Mouse (Mus musculus): ENCODE results near the gene RPS10-NUDT3.
A peak's percentile ranks its signal among the peaks of the same experiment; 100 is the strongest.
"Not testable (repeated sequence)": the region's sequence is repeated elsewhere in the genome, so short reads cannot be mapped to it uniquely, and the experiment has no call there.

The RPS10-NUDT3 gene

DNA sequence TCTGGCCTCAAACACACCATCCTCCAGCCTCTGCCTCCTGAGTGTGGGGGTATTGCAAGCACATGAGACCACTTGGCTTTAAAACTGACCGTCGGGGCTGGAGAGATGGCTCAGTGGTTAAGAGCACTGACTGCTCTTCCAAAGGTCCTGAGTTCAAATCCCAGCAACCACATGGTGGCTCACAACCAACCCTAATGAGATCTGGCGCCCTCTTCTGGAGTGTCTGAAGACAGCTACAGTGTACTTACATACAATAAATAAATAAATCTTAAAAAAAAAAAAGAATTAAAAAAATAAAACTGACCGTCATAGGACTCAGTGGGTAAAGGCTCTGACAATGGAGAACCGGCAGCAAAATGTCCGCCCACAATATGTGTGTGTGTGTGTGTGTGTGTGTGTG is 4.8 kb upstream of the RPS10-NUDT3 start:
- not testable (repeated sequence) for DNase-seq

DNA sequence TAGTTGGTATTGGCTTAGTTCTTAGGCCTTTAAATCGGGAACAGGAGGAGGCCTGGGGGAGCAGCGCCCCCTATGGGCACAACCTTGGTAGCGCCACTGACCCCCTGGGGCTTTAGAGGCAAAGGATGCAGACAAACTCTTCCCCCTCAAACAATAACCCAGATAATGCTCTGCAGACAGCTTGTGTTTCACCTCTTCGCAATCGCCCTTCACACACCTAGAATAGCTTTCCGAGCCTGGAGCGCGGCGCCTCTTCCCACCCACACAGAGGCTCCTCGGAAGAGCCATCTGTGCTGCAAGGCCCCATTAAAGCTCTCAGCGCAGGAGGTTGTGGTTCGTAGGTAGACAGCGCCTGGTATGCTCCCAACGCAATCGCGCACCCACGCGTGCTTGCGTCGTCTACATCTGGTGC is 3.9 kb upstream of the RPS10-NUDT3 start:
- DNase-seq: no peak

DNA sequence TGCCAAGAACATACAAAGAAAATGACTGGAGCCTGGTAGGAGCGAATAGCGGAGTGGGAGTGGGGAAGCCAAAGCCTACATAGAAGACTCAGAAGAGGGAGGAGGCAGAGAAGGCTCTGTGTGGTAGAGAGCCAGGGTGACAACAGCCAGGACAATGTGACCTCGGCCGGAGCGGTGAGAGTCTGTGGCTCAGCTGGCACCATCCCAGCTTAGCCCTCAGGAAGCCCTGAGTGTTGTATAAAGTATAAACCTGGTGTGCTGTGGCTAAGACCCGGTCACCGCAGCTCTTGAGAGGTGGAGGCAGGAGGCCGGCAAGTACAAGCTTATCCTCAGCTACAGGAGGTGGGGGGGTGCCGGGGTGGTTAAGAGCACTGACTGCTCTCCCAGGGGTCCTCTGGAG is 2.3 kb upstream of the RPS10-NUDT3 start:
- DNase-seq: peak; percentile 28 to 73

DNA sequence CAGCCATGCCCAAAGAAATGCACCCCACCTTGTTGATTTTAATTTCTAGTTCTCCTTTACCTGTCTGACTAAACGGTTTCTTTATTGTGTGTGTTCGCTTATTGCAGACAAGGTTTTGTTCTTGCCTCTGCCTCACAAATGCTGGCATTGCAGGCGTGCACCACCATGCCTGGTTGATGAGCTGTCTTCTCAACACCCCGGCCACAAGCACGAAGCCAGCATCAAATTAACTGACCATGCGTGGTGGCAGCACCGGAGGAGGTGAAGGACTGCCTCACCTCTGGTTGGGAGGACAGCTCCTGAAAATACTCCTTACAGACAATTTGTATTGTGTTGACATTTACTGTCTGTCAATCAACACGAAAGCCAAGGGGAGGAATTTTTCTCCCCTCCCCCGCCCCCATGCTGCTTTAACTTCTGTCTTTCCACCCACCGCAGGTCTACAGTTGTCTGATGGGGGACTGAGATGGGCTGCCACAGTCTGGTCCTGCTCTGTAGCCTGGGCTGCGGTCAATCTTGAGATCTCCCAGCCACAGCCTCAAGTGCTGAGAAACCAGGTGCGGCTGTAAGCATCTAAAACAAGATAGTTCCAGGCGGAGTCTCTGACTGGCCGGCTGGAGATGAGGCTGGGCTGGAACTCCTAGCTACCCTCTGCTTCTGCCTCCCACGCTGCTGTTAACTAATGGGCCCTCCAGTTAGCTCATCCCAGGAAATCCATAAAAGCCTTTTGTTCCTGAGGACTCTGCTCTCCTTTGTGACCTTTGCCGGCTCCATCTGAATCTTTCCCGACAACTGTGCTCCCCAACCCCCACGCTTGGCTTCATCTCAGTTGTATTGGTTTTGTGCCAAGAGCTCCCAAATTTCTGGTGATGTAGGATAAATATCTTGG is 1.4 kb upstream of the RPS10-NUDT3 start, which contains the start of gene Rps10:
Gene Rps10 (minus strand): TSS at position 538 of the 889 bp plus-strand sequence.
- DNase-seq: no peak

DNA sequence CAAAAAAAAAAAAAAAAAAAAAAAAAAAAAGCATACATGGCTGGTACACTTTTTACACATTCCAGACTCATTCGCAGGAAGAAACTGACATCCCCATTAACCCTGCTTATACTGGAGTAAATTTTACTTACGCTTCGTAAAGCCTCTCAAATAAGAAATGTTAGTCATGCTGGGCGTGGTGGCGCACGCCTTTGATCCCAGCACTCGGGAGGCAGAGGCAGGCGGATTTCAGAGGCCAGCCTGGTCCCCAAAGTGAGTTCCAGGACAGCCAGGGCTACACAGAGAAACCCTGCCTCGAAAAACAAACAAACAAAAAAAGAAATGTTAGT is 517 bp upstream of the RPS10-NUDT3 start:
- DNase-seq: not testable (repeated sequence)

DNA sequence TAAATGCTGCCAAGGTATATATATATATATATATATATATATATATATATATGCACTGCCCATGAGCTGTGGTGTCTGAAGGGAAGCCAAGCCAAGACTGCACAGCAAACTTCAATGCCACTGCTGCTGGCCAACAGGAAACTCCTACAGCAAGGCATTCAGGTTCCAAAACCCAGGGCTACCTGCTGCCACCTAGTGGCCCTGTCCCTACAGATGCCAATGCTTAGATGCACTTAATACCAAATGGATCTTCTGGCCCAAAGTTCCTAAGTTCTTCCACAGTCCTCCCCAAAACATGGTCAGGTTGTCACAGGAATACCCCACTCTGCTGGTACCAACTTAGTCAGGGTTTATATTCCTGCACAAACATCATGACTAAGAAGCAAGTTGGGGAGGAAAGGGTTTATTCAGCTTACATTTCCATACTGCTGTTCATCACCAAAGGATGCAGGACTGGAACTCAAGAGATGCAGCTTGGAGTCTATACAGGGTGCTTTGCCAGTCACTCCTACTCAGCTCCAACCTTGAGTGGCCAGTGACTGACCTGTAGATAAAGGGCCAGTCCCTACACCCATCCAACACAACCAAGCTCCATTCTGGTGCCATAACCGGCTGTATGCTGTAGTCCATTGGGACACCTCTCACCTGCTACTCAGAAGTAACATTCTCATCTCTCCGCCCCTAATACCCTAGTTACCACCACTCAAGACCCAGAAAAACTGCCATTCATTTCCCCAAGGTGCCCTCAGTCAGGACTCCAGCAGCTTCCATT is 5.6 kb downstream of the RPS10-NUDT3 start:
- peak; percentile 89 to 95 for DNase-seq

DNA sequence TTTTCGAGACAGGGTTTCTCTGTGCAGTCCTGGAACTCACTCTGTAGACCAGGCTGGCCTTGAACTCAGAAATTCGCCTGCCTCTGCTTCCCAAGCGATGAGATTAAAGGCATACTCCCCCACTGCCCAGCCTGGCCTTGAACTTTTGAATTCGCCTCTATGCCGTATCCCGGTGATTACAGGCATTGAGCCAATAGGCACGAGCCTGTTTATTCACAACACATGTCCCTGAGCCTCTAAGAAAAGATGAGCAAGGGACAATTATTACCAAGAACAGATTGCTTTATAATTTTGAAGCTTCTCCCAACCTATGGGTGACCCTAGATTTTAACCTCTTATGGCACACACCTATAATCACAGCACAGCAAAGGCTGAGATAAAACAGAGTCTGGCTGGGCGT is 6.6 kb downstream of the RPS10-NUDT3 start:
- no peak for DNase-seq

DNA sequence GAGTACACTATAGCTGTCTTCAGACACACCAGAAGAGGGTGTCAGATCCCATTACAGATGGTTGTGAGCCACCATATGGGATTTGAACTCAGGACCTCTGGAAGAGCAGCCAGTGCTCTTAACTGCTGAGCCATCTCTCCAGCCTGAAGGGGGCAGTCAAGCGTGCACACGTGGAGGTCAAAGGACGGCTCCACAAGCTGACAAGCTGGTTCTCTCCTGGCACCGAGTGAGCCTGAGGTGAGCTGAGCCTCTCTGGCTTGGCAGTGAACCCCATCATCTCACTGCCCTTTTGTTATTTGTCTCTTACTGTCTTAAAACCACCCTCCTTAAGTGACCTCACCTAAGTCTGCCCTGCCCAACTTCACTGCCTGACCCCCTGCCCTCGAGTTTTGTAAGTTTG is 7.6 kb downstream of the RPS10-NUDT3 start:
- DNase-seq: peak; percentile 79 to 87

DNA sequence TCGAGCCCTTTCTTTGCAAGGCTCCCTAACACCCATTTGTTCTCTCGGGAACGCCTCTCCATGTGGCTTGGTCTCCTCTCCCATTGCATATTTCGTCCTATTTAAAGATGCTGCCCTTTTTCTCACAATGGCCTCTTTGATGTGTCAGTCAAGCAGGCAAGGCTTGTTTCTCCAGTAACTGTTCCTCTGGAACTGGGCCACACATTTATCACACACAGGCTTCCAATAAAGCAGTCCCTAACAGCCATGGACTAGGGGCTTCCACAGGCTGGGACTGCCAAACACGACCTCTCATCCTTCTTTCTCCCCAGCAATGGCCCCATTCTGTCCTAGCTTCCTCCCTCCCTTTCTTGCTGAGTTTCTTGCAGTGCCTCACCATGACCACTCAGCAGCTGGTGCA is 8.3 kb downstream of the RPS10-NUDT3 start:
- no peak for DNase-seq

DNA sequence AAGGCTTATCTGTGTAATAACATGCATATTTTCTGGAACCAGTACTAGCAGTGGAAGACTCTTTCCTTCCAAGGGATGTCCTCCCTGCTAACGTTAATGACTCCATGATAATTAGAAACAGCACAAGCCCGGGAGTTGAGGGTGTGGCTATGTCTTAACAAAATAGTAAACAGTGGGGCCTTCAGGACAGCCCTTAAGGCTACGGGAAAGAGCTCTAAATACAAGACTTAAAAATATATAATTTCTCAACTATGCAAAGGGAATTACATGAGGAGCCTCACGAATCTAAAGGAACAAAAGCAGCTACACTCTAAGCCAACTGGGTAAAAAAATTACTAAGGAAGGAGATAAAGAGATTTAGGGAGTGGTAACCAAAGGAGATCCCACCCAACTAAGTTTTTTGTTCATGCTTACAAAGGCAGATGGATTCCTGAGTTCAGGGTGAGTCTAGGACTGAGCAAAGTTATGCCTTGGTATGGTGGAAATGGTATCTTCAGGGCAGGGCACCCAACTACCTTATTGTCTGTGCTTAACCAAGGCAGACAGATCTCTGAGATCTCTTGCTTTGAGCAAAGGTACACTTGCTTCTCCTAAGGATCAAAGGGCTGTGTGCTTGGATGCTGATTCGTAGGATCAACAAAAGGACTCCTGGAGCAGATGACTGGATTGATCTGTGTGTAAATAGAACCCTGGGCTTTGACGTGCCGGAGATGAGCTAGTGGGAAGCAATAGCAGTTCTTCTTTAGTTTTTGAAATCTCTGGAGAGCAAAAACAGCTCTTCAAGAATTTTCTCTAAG is 9.4 kb downstream of the RPS10-NUDT3 start:
- no peak for DNase-seq

DNA sequence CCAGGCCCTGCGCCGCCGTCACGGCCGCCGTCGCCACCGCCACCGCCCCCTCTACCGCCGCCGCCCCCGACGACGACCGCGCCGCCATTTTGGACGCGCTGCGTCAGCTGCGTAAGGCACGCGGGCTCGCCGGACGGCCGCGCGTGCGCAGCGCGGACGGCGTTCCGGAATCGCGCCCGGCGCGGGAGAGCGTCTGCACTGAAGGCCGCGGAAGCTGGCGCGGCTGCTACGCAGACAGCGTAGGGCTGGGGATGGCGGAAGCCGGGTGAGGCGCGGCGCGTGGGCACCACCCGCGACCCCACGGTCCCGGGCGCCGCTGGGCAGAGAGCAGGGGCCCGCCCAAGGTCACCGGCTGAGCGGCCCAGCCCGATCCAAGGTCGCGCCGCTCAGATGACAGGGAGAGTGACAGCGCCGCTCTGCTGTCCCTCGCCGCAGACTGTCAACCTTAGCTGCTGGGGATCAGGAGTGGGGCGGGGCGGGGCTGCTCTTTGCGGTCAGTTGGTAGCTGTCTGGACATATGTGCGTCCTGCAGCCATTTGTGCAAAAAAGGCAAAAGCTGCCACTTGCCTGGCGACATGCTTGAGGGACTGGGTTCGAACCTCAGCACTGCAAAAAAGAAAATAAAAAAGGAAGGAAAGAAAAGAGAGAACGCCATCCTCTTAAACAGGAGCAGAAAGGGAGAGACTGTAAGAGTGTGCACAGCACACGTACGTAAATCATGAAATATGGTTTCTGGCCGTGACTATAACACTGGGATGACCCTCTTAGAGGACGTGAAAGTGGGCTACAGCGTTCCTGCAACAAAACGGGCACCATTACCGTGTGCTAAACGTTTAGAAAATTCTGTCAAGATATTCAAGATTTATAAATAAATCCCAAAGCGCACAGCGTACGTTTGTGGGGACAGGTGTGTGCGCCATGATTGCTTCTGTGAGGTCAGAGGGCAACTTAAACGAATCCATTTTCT is 11.4 kb downstream of the RPS10-NUDT3 start, which contains the start of gene Nudt3:
Gene Nudt3 (minus strand): TSS at position 136 of the 967 bp plus-strand sequence.
- DNase-seq: peak; percentile 85 to 93

DNA sequence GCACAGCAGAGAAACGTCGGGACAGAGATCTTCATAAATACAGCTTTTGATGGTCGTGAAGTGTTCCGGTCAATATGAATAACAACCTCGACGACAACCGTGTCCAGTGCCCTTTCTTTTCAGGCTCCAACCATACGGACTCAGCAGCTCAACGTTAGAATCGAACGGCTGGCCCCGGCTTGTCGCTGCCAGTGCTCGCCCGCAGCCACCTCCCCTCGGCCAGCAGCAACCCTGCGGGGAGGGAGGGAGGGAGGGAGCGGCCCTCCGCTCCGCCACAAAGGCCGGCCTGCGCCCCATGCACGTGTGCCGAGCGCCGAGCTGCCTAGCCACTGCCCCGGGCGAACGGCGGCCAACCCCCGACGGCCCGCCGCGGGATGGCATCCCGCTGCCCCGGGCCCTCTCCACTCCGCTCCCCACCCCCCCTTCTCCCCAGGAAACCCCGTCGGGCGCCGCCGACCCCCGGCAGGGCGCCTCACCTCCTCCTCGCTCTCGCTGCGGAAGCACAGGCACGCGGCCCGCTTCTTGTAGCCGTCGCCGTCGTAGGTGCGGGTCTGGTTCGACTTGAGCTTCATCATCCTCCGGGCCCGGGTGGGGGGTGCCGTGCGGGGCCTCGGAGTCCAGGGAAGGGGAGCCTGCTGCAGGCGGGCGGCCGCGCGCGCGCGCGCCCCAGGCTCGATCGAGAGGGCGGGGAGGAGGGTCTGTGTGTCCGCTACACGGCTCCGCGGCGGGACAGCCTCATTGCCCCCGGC is 12.2 kb downstream of the RPS10-NUDT3 start:
- DNase-seq: peak; percentile 48 to 76

DNA sequence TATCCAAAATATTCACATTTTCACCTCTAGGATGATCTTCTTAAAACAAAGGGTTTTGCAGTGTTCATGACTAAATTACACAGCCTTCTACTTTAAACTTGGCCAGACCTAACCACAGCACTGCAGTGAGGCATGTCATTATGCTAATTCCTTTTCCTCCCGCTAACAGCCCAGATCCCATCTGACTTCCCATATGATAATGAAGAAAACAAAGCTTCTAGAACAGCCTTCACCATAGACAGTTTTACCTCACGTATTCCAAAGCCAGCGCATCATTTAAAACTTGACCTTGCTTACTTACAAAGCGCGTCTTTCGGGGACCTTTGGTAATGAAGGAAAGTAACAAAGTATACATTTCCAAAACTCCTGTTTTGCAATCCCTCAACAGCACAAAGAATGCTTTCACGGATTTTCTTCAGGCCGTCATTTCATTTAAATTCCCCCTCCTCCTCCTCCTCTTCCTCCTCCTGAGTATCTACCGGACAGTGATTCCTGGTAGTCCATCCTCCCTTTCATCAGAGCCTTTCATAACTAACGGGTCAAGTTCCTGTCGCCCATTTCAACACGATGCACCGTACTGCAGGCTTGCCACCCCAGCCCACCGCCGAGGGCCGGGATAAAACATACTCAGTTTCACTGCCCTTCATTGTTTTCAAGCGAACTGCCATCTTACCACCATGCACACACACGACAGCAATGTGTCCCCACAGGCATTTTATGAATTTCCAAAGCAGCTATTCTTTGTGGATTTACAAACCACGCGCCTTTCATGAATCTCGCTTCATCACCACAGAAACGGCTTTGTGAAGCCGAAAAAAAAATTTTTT is 13.1 kb downstream of the RPS10-NUDT3 start:
- DNase-seq: no peak

DNA sequence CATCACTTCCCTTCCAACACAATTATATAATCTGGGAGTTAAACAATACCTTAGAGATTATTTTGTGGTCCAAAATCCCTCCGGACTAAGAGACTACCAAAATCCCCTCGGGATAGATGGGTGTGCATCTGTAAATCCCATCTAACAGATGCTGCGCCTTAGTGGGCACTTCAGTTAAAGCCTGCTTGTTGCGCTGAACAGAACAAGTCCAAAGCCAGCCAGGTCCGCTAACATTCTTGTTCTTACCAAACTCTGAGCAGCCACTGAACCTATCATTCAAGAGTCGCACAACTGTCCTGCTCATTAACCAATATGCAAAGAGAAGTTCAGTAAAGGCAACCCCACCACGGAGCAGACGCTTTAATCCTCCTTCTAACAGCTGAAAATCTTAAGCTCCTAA is 13.9 kb downstream of the RPS10-NUDT3 start:
- no peak for DNase-seq

DNA sequence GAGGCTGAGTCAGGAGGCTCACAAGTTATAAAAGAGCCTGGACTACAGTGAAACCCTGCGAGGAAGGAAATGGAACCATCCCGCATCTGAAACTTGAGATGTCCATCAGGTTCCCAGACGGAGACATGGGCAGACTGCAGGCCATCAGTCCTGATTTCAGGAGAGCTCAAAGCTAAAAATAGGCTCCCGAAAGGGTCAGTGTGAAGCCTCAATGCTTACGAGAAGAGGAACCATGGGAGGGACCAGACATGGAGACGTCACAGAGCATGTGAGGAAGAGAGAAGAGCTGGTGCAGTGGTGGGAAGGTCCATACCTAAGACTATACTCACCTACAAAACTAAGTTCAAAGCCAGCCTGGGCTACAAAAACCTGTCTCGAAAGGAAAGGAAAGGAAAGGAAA is 19.6 kb downstream of the RPS10-NUDT3 start:
- no peak for DNase-seq

DNA sequence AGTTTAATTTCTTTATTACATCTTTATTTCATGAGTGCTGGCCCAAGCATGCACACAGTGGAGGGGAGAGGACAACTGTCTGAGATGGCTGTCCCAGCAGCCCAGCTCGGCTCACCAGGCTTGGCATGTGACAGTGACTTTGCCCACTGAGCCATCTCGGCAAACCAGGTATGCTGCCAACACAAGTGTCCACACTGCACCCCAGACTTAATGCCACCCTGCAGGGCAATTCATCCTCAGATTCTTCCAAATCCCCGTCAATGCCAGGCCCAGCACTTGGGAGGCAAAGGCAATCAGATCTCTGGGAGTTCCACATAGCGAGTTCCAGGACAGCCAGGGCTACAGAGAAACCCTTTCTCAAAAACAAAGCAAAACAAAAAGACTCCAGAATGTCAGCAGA is 22.0 kb downstream of the RPS10-NUDT3 start:
- DNase-seq: no peak

DNA sequence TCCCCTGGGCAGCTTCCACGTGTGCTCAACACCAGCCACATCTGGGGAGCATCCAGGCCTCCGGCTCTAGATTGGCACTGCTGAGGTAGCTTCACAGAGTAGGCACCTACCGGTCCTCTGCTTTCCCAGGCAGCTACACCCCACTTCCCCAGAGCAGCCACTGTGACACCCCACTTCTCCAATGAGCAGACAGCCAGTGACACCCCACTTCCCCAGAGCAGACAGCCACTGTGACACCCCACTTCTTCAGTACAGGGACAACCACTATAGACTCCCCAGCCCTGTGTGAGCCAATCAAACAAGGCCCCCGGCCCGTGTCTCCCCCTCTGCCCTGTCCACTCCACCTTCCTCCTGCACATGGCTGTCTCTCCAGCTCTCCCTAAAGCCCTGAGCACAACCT is 23.0 kb downstream of the RPS10-NUDT3 start:
- no peak for DNase-seq

DNA sequence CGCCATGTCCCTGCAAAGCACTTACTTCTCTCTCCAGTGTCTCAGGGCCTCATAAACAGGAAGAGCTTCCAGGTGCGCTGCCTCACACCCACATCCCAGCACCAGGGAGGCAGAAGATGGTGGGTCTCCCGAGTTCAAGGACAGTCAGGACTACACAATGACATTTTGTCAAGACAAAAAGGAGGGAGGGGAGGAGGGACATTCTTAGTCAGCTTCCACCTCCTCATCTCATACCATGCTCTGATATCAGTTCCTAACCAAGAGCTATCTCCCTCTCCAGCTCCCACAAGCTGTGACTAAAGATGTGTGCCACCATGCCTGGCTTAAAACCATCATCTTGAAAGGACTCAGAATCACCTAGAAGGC is 23.5 kb downstream of the RPS10-NUDT3 start:
- no peak for DNase-seq

DNA sequence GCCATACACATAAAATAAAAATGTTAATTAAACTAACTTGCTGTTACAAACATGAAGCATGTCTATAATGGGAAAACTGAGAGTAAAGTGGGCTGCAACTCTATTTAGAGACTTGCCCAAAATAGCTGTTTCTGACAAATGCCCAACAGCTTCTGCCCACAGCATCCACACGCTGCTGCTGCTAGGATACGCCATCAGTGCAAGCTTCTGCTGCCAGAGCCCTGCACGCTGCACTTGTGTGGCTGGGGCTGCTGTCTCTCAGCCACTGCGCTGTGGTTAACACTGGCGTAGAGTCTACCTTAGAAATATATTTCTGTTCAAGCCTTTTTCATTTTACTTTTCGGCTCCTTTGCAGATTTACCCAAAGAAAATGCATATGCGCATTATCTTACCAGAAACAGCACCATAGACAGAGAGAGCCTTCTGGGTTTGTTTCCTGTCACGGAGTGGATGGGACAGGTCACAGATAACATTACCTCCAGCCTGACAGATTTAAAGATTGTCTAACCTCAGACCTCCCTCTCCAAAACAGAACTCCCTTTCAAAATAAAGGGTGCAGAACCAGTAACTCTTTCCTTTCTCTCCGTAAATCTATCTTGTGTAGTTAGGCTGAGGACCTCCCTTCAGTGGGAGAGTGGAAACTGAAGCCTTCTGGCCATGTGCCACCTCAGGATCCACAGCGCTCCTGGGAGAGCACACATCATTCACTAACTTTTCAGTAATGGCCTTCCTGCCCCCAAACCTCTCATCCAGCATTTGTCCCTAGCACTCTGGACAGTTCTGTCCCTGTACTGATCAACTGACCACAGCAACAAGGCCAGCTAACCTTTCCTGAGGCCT is 24.1 kb downstream of the RPS10-NUDT3 start:
- DNase-seq: no peak
